Mouse (Mus musculus) hindbrain, embryonic 10.5 days (tissue): ENCODE measurements around the gene 1700013G24Rik. TPM values are rescaled to one million over a fixed set of nuclear protein-coding genes. Genes with fewer than 3 reads are reported as not detected.

Experiments used
- DNase-seq: peaks from one replicate; pipeline ENCODE4 v3.0.0-alpha.2; 2017; ENCODE audit warnings: low spot score
- H3K27ac ChIP-seq: fragments of 300-500 bp; sonication (generic); 2 replicates; pipeline ENCODE4 v1.5.1; 2016; ENCODE audit warnings: mild to moderate bottlenecking, moderate library complexity
- H3K27me3 ChIP-seq: fragments of 300-500 bp; sonication (generic); 2 replicates; pipeline ENCODE4 v1.6.1; 2016; ENCODE audit warnings: mild to moderate bottlenecking; ENCODE audit not compliant: poor library complexity, insufficient read depth, severe bottlenecking
- H3K36me3 ChIP-seq: fragments of 300-500 bp; sonication (generic); 2 replicates; pipeline ENCODE4 v1.6.1; 2016; ENCODE audit warnings: mild to moderate bottlenecking, moderate library complexity
- H3K4me1 ChIP-seq: fragments of 300-500 bp; sonication (generic); replicated peaks from 2 replicates; pipeline ENCODE4 v1.6.1; 2016; ENCODE audit warnings: mild to moderate bottlenecking
- H3K4me3 ChIP-seq: fragments of 300-500 bp; sonication (generic); 2 replicates; pipeline ENCODE4 v1.5.1; 2016; ENCODE audit warnings: mild to moderate bottlenecking, moderate library complexity
- H3K9me3 ChIP-seq: fragments of 300-500 bp; sonication (generic); 2 replicates; pipeline ENCODE4 v1.6.1; 2016; ENCODE audit warnings: mild to moderate bottlenecking, moderate library complexity
- WGBS: fragments of 180-500 bp; shearing (Covaris S2); methylation state at CpG from one replicate; pipeline ENCODE4 v1.1.7; 2016; 5-methylcytosine and 5-hydroxymethylcytosine counted together
- polyA plus RNA-seq: library from polyadenylated mRNA; unstranded; fragments of >200 nt; fragmentation: Nextera tagmentation; extraction: Ambion mirVana; gene quantifications from 2 replicates; pipeline ENCODE4 v1.2.1, GENCODE M21; 2016

Gene 1700013G24Rik
- polyA plus RNA-seq, 1 experiment from 2014 or later: not detected

- H3K4me1 ChIP-seq: peaks cover 35% of the 10 kb centered on the region
- H3K27me3 ChIP-seq: no peaks in the 10 kb centered on the region
- no peak for DNase-seq
- H3K36me3 ChIP-seq: no peaks in the 10 kb centered on the region
- H3K9me3 ChIP-seq: no peaks in the 10 kb centered on the region
- H3K27ac ChIP-seq: peak overlapping the region; percentile 76
- WGBS: 77% methylated on average over 4 of the region's 4 CpGs
- no peak overlapping the region for H3K4me3 ChIP-seq
Measured at GRCm38 (mm10) chr4:137461217-137461616, 8.1 kb downstream of the 1700013G24Rik start.

DNA sequence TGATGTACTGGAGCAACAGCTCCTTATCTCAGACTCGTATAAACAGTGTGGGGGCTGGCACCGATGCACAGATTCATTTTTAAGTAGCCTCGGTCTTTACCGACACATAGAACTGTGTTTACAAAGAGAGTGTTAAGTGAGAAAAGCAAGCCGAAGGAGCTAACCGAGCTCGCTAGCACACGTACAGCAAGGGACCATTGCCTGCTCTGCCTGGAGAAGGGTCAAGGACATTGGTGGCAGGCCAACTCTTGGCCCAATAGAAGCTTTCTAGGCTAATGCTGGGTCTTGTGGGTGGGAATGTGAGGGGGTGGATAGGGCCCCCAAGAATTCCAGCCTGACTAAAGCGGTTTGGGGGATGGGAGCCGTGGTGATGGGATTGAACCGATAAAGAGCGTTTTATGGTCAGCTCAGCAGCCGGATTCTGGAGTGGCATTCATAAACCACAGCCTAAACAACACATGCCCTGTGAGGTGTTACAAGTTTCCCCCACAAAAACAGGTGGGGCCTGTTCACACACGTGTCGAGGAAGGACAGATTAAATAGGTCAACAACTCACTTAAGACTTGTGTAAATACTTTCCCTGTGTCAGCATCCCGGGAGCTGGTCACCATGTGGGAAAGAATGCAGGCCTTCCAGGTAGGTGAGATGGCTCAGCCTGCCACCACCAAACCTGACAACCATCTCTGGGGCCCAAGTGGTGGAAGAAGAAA, 9.1 kb downstream of the 1700013G24Rik start:
- H3K27me3 ChIP-seq: no peaks in the 10 kb centered on the region
- WGBS: 92% methylated on average over 16 of the region's 16 CpGs
- no peak overlapping the region for H3K27ac ChIP-seq
- no peaks in the 10 kb centered on the region for H3K36me3 ChIP-seq
- no peak for DNase-seq
- H3K4me1 ChIP-seq: peaks cover 33% of the 10 kb centered on the region
- H3K9me3 ChIP-seq: no peaks in the 10 kb centered on the region
- H3K4me3 ChIP-seq: no peak overlapping the region

GRCm38 (mm10) chr4:137465125-137465787, 12.2 kb downstream of the 1700013G24Rik start:
- Histone ChIP-seq H3K4me1 (peaks cover 49% of the 10 kb centered on the region), H3K27ac (peak overlapping the region; percentile 42; the same call in 1 of the 2 replicates), H3K27me3 (0 out of 2 replicates have a peak, but pooled peaks cover 4% of the 10 kb centered on the region), H3K4me3 (no peak overlapping the region), H3K9me3 (no peaks in the 10 kb centered on the region), H3K36me3 (no peaks in the 10 kb centered on the region)
- DNase-seq: no peak
- 72% methylated on average over 13 of the region's 13 CpGs for WGBS

DNA sequence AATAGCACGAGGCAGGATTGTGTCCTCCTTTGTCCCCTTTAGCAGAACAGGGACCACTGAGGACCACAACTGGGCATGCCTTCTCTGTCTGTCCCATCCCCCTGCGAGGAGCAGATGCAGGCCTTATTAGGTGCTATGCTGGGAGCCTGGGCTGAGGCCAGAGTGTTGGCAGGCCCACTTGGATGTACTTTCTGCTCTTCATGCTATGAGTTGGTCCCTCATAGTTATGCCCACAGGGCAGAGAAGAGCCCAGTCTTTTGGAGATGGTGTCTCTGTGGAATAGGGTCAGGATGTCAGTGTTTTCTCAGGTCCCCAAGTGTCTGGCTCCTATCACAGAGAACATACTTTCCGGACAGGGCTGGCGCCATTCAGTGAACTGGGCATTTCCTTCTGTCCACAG, 13.9 kb downstream of the 1700013G24Rik start:
- Histone ChIP-seq H3K4me3 (no peak overlapping the region), H3K9me3 (no peaks in the 10 kb centered on the region), H3K36me3 (no peaks in the 10 kb centered on the region; the same call in 1 of the 2 replicates), H3K4me1 (peaks cover 53% of the 10 kb centered on the region), H3K27ac (peak overlapping the region; percentile 91), H3K27me3 (peaks cover 4% of the 10 kb centered on the region; the same call in 1 of the 2 replicates)
- DNase-seq: no peak
- 71% methylated on average over 4 of the region's 4 CpGs for WGBS

DNA sequence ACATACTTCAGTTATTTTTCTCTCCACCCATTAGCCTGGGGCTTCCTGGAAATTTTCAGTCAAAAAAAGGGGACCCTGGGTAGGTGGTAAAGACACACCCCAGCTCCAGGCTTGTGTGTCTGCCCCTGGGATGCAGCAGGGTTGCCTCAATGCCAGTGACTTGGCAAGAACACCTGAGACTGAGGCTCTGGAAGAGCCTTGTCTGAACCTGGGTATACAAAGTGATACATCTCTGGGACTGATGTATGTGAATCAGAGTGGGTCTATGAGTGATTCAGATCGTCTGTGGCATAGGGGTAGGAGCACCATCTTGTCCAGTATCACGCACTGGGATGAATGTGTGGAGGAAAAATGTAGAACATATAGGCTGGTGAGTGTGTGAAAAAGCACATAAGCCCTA, 14.4 kb downstream of the 1700013G24Rik start:
- H3K36me3 ChIP-seq: no peaks in the 10 kb centered on the region; the same call in 1 of the 2 replicates
- peak overlapping the region; percentile 91 for H3K27ac ChIP-seq
- 90% methylated on average over 2 of the region's 2 CpGs for WGBS
- H3K4me1 ChIP-seq: peaks cover 53% of the 10 kb centered on the region
- no peaks in the 10 kb centered on the region for H3K9me3 ChIP-seq
- peaks cover 4% of the 10 kb centered on the region; the same call in 1 of the 2 replicates for H3K27me3 ChIP-seq
- H3K4me3 ChIP-seq: no peak overlapping the region; the same call in 1 of the 2 replicates
- DNase-seq: no peak

- Histone ChIP-seq H3K27ac (peak within 1 kb of the TSS; percentile 91), H3K4me3 (peak within 1 kb of the TSS; percentile 76), H3K4me1 (peaks cover 63% of the 10 kb centered on the region), H3K36me3 (no peaks in the 10 kb centered on the region; the same call in 1 of the 2 replicates), H3K27me3 (peaks cover 4% of the 10 kb centered on the region; the same call in 1 of the 2 replicates), H3K9me3 (no peaks in the 10 kb centered on the region)
- DNase-seq: peak; percentile 99
- WGBS: under 1% methylated on average over 72 of the region's 72 CpGs
Measured at GRCm38 (mm10) chr4:137468260-137469080, 15.4 kb downstream of the 1700013G24Rik start, which contains the start of gene Hspg2. Gene Hspg2, plus strand, starts transcription at chr4:137468769.

DNA sequence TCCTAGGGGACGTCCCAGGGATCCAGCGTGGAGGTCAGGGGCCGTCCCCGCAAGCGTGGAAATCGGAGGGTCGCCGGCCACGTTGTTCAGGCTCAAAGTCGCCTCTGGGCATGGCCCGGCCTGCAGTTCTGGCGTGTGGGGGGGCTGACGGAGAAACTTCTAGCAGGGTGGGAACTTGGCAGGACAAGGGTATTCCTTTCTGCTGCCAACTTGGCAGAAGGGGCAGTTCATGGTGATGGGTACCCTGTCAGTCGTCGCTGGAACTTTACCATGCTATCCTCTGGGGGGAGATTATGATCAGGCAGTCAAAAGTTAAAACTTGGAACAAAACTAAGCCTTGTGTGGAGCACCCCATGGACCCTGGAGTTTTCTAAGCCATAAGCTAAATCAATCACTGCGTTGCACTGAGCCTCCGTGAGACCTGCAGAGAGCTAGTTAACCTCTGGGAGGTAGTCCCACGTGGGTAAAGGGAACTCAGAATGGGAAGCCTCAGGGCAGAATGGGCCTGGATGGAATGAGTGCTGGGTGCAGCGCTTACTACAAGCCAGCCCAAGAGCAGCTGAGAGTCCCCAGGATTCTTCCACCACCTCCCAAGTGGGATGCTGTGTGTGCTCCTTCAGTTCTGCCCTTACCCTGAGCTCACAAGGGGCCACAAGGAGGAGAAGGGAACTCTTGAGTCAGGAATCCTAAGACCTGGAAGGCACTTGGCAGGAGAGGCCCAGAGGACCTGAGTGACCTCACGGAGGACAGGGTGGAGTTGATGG, 16.2 kb downstream of the 1700013G24Rik start:
- no peak for DNase-seq
- H3K4me1 ChIP-seq: peaks cover 71% of the 10 kb centered on the region

GRCm38 (mm10) chr4:137469845-137470692, 17.0 kb downstream of the 1700013G24Rik start:
- no peaks in the 10 kb centered on the region; the same call in 1 of the 2 replicates for H3K36me3 ChIP-seq
- peaks cover 75% of the 10 kb centered on the region for H3K4me1 ChIP-seq
- H3K4me3 ChIP-seq: peak overlapping the region; percentile 76
- peak overlapping the region; percentile 91 for H3K27ac ChIP-seq
- 33% methylated on average over 15 of the region's 15 CpGs for WGBS
- DNase-seq: peak; percentile 23
- H3K9me3 ChIP-seq: no peaks in the 10 kb centered on the region
- H3K27me3 ChIP-seq: peaks cover 4% of the 10 kb centered on the region; the same call in 1 of the 2 replicates

More for the DNA sequence above, 16.2 kb downstream of the 1700013G24Rik start:
- Histone ChIP-seq H3K27ac (peak overlapping the region; percentile 91), H3K4me3 (peak overlapping the region; percentile 76), H3K9me3 (no peaks in the 10 kb centered on the region), H3K27me3 (peaks cover 4% of the 10 kb centered on the region; the same call in 1 of the 2 replicates), H3K36me3 (no peaks in the 10 kb centered on the region; the same call in 1 of the 2 replicates)
- WGBS: 4% methylated on average over 20 of the region's 20 CpGs

DNA sequence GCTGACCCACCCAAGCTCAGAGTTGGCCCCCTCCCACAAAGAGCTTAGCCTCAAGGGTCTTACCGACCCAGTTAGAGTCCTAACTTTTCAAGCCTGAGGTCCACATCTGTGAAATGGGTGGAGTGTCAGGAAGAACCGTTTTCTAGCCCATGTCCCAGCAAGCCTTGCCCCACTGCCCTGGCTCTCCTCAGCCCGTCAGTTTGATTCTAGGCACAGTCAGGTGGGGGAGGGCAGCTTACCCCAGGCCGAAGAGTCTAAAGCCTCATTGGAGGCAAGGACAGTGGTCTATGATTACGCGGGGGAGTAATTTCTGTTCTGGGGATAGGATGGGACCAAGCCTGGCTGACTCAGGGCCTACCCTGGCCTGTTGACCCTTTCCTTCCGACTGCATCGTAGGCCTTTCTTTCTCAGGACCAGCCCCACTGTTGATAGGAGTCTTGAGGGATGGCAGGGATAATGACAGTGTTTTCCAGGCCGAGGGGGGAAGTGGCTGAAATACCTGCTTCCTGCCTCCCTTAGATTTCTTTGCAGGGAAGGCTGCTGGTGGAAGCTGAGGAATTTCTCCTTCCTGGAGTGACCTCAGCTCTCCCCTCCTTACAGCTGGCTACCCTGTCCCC, 17.7 kb downstream of the 1700013G24Rik start:
- DNase-seq: no peak
- H3K9me3 ChIP-seq: no peaks in the 10 kb centered on the region
- H3K4me1 ChIP-seq: peaks cover 76% of the 10 kb centered on the region
- H3K27me3 ChIP-seq: peaks cover 4% of the 10 kb centered on the region; the same call in 1 of the 2 replicates
- WGBS: 60% methylated on average over 9 of the region's 9 CpGs
- H3K4me3 ChIP-seq: peak overlapping the region; percentile 76
- H3K27ac ChIP-seq: peak overlapping the region; percentile 91
- no peaks in the 10 kb centered on the region; the same call in 1 of the 2 replicates for H3K36me3 ChIP-seq

- Histone ChIP-seq H3K4me3 (peak overlapping the region; percentile 76; the same call in 1 of the 2 replicates), H3K36me3 (no peaks in the 10 kb centered on the region; the same call in 1 of the 2 replicates), H3K27me3 (peaks cover 4% of the 10 kb centered on the region; the same call in 1 of the 2 replicates), H3K27ac (peak overlapping the region; percentile 91), H3K4me1 (peaks cover 81% of the 10 kb centered on the region), H3K9me3 (no peaks in the 10 kb centered on the region)
- DNase-seq: no peak
- 68% methylated on average over 8 of the region's 8 CpGs for WGBS
Measured at GRCm38 (mm10) chr4:137471326-137471725, 18.2 kb downstream of the 1700013G24Rik start.
